Mouse (Mus musculus) forebrain, embryonic 13.5 days (tissue): Measurements from ENCODE around the gene Gm21190. TPM values are rescaled to one million over a fixed set of nuclear protein-coding genes. Genes with fewer than 3 reads are reported as not detected.
"Not testable (repeated sequence)": the region's sequence is repeated elsewhere in the genome, so short reads cannot be mapped to it uniquely, and the experiment has no call there.

Source experiments
- ATAC-seq: fragments of 200-750 bp; cut with Nextera tagmentation; 2 replicates; pipeline ENCODE4 v1.8.0; 2017
- H3K27ac ChIP-seq: fragments of 300-500 bp; sonication (generic); 2 replicates; pipeline ENCODE4 v1.5.1; 2015; ENCODE audit warnings: inconsistent platforms, mild to moderate bottlenecking, moderate library complexity
- H3K27me3 ChIP-seq: fragments of 300-500 bp; sonication (generic); 2 replicates; pipeline ENCODE4 v1.6.1; 2015; ENCODE audit warnings: mild to moderate bottlenecking, inconsistent platforms
- H3K36me3 ChIP-seq: fragments of 300-500 bp; sonication (generic); 2 replicates; pipeline ENCODE4 v1.6.1; 2015; ENCODE audit warnings: mild to moderate bottlenecking, inconsistent platforms; ENCODE audit not compliant: poor library complexity, severe bottlenecking
- H3K4me1 ChIP-seq: fragments of 300-500 bp; sonication (generic); 2 replicates; pipeline ENCODE4 v1.6.1; 2015; ENCODE audit warnings: inconsistent platforms
- H3K4me2 ChIP-seq: fragments of 300-500 bp; sonication (generic); 2 replicates; pipeline ENCODE4 v1.6.1; 2015; ENCODE audit warnings: inconsistent platforms, mild to moderate bottlenecking, moderate library complexity
- H3K4me3 ChIP-seq: fragments of 300-500 bp; sonication (generic); 2 replicates; pipeline ENCODE4 v1.5.1; 2015; ENCODE audit warnings: mild to moderate bottlenecking, inconsistent platforms
- H3K9ac ChIP-seq: fragments of 300-500 bp; sonication (generic); 2 replicates; pipeline ENCODE4 v1.6.1; 2015; ENCODE audit warnings: mild to moderate bottlenecking, inconsistent platforms
- H3K9me3 ChIP-seq: fragments of 300-500 bp; sonication (generic); replicated peaks from 2 replicates; pipeline ENCODE4 v1.6.1; 2016; ENCODE audit warnings: inconsistent platforms
- WGBS: fragments of 180-500 bp; shearing (Covaris S2); methylation state at CpG from one replicate; pipeline ENCODE4 v1.1.7; 2015; 5-methylcytosine and 5-hydroxymethylcytosine counted together
- polyA plus RNA-seq: library from polyadenylated mRNA; unstranded; fragments of >200 nt; fragmentation: Nextera tagmentation; extraction: Ambion mirVana; gene quantifications from 2 replicates; pipeline ENCODE4 v1.2.1, GENCODE M21; 2015

Gm21190 gene
- polyA plus RNA-seq, 1 experiment from 2014 or later = not detected

DNA sequence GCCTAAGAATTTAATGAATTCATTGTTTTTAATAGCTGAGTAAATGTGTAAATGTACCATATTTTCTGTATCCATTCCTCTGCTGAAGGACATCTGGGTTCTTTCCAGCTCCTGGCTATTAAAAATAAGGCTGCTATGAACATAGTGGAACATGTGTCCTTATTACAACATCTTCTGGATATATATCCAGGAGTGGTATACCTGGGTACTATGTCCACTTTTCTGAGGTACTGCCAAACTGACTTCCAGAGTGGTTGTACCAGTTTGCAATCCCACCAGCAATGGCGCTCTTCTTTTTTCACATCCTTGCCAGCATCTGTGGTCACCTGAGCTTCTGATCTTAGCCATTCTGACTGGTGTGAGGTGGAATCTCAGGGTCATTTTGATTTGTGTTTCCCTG lies 19.1 kb downstream of the Gm21190 start:
- ATAC-seq = not testable (repeated sequence)

DNA sequence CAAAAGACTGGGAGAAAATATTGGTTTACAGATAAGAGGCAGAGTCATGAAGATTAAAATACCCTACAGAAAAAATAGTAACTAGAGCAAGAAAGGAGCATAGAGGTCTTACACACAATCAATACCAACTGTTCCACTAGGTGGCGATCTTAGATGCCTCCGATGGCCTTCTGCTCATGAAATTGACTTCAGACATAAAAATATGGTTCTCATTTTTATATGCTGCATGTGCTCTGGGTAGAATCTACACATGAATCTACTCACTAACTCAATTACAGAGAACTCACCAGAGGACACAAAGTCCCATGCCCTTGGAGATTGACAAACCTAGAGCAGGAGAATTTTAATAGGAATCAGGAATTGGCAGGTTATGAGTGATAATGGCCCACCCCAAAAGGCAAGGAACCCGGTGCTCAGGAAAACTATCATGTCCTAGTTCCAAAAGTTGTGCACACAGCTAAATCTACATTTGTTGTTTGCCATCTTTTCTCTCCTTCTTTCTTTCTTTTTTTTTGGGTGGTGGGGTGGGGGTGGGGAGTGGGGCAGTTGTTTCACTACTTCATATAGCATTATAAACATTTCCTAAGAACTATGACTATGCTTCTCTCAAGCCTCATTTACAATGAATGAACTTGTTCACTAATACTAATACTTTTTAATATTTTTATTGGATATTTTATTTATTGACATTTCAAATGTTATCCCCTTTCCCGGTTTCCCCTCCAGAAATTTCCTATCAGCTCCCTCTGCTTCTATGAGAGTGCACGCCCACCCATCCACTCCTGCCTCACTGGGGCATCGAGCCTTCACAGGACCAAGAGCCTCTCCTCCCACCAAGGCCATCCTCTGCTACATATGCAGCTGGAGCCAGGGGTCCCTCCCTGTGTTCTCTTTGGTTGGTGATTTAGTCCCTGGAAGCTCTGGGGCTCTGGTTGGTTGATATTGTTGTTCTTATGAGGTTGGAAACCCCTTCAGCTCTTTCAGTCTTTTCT lies 20.3 kb downstream of the Gm21190 start:
- H3K27ac ChIP-seq, H3K36me3 ChIP-seq, H3K4me2 ChIP-seq, H3K4me1 ChIP-seq, H3K27me3 ChIP-seq, H3K9ac ChIP-seq, H3K4me3 ChIP-seq, ATAC-seq: not testable (repeated sequence)
- 68% methylated on average over 6 of the region's 6 CpGs for WGBS
- peaks cover 45% of the 10 kb centered on the region for H3K9me3 ChIP-seq

More for the DNA sequence above, 19.1 kb downstream of the Gm21190 start:
- H3K36me3 ChIP-seq, H3K27me3 ChIP-seq, H3K4me3 ChIP-seq, H3K9ac ChIP-seq, H3K4me1 ChIP-seq, H3K4me2 ChIP-seq, H3K27ac ChIP-seq: not testable (repeated sequence)
- H3K9me3 ChIP-seq = peaks cover 44% of the 10 kb centered on the region
- 79% methylated on average over 1 of the region's 1 CpGs for WGBS

DNA sequence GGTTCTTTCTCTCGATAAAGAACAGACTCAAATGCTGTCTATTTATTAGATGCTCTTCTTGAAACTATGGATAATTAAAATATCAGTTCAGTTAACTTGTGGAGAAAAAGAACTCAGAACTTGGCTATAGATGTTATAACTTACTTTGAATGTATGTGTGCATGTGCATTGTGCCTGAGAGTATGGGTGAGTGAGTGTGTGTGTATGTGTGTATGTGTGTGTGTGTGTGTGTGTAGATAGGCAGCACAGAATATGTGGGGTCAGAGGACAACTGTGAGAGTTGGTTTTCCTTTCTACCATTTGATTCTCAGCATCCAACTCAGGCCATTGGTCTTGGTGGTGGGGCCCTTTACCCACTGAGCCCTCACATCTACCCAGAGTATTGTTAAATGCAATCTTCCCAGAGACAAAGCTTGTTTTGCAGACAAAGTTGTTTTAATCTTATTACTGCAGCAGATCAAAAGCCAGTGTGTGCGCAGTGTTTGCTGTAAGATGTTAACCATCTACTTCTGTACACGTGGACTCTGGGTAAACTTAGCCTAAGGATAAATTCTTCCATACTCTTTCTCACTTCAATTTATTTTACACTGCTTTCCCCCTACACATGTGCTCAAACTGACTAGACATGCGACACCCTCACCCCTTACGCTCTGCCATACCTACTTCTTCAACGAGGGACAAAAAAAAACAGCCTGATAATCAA lies 21.1 kb downstream of the Gm21190 start:
- not testable (repeated sequence) for H3K9ac ChIP-seq, H3K4me1 ChIP-seq, H3K27ac ChIP-seq, H3K4me2 ChIP-seq, H3K4me3 ChIP-seq, H3K27me3 ChIP-seq, H3K36me3 ChIP-seq
- peaks cover 44% of the 10 kb centered on the region for H3K9me3 ChIP-seq
- whole genome bisulfite sequencing = 64% methylated on average over 6 of the region's 6 CpGs
- ATAC-seq = 0 out of 2 replicates have a peak, but pooled peaks have one; percentile 45

DNA sequence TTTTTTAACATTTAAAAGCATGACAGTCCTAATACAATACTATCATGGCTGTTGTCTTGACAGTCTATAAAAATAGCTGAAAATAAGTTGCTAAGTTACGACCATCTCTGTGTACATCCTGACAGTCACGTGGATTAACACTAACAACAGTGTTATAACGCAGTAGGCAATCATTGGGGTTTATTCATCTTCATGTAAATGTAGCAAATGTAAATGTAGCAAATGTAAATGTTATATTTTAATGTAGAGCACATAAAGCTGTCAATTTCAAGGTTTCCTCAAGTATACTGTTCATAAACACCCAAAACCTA lies 21.8 kb downstream of the Gm21190 start:
- 76% methylated on average over 3 of the region's 3 CpGs for WGBS
- no peak; the same call in 1 of the 2 replicates for ATAC-seq
- H3K27me3 ChIP-seq = no peaks in the 10 kb centered on the region
- H3K4me2 ChIP-seq = no peak overlapping the region
- H3K27ac ChIP-seq = no peak overlapping the region
- H3K36me3 ChIP-seq = no peaks in the 10 kb centered on the region
- no peak overlapping the region for H3K4me3 ChIP-seq
- H3K9ac ChIP-seq = no peak overlapping the region
- H3K4me1 ChIP-seq = no peaks in the 10 kb centered on the region
- H3K9me3 ChIP-seq = peaks cover 46% of the 10 kb centered on the region

DNA sequence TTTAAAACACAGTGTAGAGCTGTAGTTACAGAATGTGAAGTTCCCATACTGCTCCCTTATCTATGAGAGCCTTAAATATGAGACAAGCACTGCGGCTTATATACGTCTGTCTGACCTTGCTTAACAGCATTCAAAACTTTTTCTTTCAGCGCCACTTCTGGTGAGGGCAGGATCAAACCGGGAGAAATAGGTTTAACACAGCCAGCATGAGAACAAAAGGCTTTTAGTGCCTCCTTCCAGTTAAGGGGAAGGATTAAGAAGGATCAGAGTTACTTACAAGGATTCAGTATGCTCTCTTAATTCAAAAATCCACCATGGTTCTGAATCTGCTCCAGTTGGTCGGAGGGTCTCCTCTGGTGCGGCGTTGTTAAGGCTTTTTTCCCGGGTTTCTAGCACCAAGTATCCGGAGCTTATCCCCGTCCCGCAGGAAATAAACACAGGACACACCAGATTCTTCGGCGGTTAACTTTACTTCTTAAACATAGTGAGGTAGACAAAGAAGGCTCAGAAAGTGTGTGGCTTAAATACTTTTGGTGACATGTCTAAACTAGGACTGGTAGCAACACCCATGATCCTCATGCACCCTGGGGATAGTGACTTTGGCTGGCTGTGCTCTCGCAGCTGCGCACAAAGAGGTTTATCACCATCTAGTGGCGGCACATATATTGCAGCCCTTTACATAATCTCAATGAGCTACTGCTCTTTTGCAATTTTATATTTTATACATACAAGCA lies 22.3 kb downstream of the Gm21190 start:
- Histone ChIP-seq H3K36me3 (no peaks in the 10 kb centered on the region), H3K9ac (no peak overlapping the region), H3K27me3 (no peaks in the 10 kb centered on the region), H3K27ac (no peak overlapping the region), H3K4me2 (peak overlapping the region; percentile 35), H3K4me1 (no peaks in the 10 kb centered on the region), H3K9me3 (peaks cover 45% of the 10 kb centered on the region), H3K4me3 (peak overlapping the region; percentile 22)
- ATAC-seq = peak; percentile 87
- WGBS = 43% methylated on average over 16 of the region's 16 CpGs

DNA sequence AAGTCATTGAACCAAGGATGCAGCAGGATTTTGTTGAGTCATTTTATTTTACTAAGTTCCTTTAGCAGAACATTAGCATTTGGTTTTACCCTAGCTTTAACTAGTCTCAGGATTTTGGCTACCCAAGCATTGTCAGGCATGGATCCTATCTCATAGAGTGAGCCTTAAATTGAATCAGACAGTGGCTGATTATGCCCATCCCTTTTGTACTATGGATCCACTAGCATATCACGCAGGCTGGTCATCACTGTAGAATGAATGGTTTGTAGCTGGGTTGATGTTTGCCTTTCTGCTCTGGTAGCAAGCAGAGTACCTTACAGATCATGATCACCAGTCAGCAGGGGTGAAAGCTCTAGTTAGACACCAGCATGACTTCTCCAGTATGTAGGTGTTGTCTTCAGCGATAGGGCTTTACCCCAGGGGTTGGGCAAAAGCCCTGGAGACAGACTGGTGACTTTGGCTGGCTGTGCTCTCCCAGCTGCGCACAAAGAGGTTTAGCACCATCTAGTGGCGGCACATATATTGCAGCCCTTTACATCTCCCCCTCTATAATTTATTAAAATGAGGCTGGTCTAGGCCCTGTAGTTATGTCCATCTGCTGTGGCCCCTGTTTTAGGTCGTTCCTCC lies 30.1 kb downstream of the Gm21190 start:
- not testable (repeated sequence) for H3K27ac ChIP-seq, H3K9ac ChIP-seq, H3K27me3 ChIP-seq, H3K4me1 ChIP-seq, H3K36me3 ChIP-seq, H3K4me3 ChIP-seq, H3K4me2 ChIP-seq
- ATAC-seq = peak; percentile 75
- 33% methylated on average over 5 of the region's 5 CpGs for WGBS
- peaks cover 59% of the 10 kb centered on the region for H3K9me3 ChIP-seq

DNA sequence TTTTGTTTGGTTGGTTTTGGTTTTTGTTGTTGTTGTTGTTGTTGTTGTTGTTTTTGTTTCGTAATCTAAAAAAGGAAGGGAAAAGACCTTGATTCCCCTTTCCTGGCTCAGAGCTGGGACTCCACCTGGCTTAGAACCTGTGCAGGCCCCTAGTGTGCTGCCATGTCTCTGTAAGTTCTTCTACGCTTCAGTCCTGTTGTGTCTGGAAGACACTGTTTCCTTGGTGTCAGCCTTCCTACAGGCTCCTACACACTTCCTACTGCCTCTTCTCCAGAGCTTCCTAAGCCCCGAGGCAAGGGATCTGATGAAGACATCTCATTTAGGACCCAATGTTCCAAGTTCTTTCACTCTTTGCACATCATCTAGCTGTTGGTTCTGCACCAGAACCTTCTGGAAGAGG lies 30.7 kb downstream of the Gm21190 start:
- H3K4me3 ChIP-seq, H3K27ac ChIP-seq, H3K4me2 ChIP-seq, H3K27me3 ChIP-seq, H3K9ac ChIP-seq, H3K4me1 ChIP-seq, ATAC-seq, H3K36me3 ChIP-seq: not testable (repeated sequence)
- H3K9me3 ChIP-seq = peaks cover 61% of the 10 kb centered on the region
- WGBS = 73% methylated on average over 3 of the region's 3 CpGs

DNA sequence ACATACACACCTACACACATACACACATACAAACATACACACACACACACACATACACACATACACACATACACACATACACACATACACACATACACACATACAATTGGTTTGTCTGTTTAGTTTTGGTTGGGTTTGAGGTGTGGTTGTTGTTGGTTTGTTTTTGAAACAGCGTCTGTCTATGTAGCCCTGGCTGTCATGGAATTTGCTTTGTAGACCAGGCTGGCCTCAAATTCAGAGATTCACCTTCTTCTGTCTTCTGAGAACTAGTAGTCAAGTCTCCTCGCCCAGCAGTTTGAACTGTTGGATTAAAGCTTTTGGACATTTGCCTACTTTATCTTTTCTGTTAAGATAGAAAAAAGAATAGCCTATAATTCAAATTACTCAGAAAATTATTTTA lies 38.1 kb downstream of the Gm21190 start:
- peaks cover 53% of the 10 kb centered on the region for H3K9me3 ChIP-seq
- not testable (repeated sequence) for ATAC-seq, H3K4me2 ChIP-seq, H3K4me3 ChIP-seq, H3K9ac ChIP-seq, H3K27ac ChIP-seq, H3K4me1 ChIP-seq, H3K27me3 ChIP-seq, H3K36me3 ChIP-seq
- WGBS = 65% methylated on average over 2 of the region's 2 CpGs

DNA sequence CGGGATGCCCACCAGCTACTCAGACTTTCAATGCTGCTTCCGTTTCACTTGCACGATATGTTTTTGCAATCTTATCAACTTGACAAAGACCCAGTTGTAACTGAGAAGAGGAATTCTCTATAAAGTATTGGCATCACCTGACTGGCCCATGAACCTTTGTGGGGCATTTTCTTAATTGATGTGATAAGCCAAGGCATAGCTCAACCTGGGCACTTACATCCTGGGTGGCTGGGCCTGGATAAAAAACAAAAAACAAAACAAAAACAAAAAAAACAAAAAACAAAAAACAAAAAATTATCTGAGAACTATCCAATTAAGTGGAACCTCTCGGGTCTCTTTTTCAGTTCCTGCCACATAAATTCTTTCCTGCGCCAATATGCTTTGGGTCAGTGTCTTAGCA lies 40.3 kb downstream of the Gm21190 start:
- Histone ChIP-seq H3K4me3 (no peak overlapping the region), H3K27me3 (no peaks in the 10 kb centered on the region), H3K9me3 (peaks cover 45% of the 10 kb centered on the region), H3K36me3 (no peaks in the 10 kb centered on the region), H3K9ac (no peak overlapping the region), H3K4me2 (no peak overlapping the region), H3K27ac (no peak overlapping the region), H3K4me1 (no peaks in the 10 kb centered on the region)
- ATAC-seq = peak; percentile 66; the same call in 1 of the 2 replicates
- WGBS = 85% methylated on average over 5 of the region's 5 CpGs

DNA sequence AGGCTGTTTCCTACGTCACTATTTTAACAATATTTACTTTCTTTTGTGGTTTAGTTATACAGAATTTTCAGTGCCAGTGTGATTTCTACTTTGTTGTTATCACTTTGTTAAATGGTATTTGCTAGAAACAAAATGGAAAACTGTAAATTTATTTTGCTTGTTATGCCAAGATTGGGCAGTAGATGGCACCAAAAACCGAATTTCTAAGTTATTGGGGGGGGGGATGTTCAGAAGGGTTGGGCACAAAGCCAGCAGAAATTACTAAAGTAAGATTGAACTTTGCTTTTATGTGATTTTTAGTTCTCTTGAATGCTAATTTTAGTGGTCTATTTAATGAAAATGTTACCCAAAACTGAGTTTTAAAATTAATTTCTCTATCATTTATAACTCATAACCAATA lies 44.4 kb downstream of the Gm21190 start:
- 28% methylated on average over 2 of the region's 2 CpGs for WGBS
- not testable (repeated sequence) for H3K4me3 ChIP-seq, H3K27me3 ChIP-seq, H3K4me2 ChIP-seq, H3K36me3 ChIP-seq, ATAC-seq, H3K4me1 ChIP-seq, H3K9ac ChIP-seq, H3K27ac ChIP-seq
- peaks cover 37% of the 10 kb centered on the region for H3K9me3 ChIP-seq

DNA sequence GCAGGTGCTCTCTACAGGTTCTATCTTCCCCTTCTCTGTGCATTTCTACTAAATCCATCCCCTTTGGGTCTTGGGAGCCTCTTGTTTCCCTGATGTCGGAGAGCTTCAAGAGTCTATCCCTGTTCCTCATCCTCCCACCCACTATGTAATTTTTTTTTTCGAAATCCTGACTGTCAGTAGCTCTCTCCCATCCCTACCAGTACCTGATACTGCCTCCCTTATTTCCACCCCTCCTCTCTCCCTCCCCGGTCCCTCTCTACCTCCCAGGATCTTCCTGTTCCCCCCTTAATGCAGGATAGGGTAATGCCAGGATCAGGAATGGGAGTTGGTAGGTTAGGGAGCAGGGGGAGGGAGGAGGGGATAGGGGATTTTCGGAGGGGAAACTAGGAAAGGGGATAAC lies 45.4 kb downstream of the Gm21190 start:
- H3K4me3 ChIP-seq, H3K27me3 ChIP-seq, H3K27ac ChIP-seq, H3K4me1 ChIP-seq, H3K9ac ChIP-seq, ATAC-seq, H3K4me2 ChIP-seq, H3K36me3 ChIP-seq: not testable (repeated sequence)
- WGBS = 59% methylated on average over 4 of the region's 4 CpGs
- peaks cover 33% of the 10 kb centered on the region for H3K9me3 ChIP-seq

DNA sequence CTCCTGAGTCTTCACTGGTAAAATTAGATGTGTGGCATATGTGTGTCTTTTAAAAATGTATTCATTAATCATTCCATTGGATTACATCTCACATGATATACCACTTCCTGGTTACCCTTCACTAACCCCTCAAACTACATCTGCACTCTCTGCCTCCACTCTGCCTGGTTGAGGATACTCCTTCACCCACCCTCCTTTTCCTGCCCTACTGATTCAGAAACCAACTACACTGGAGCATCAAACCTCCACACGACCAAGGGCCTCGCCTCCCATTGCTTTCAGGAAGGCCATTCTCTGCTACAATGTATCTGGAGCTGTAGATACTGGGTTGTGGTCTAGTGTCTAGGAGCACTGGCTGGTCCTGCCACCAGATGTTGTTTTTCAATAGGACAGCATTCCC lies 46.2 kb downstream of the Gm21190 start:
- H3K4me2 ChIP-seq, H3K4me1 ChIP-seq, ATAC-seq, H3K27ac ChIP-seq, H3K4me3 ChIP-seq, H3K27me3 ChIP-seq, H3K9ac ChIP-seq, H3K36me3 ChIP-seq: not testable (repeated sequence)
- H3K9me3 ChIP-seq = peaks cover 36% of the 10 kb centered on the region
- WGBS = 58% methylated on average over 2 of the region's 2 CpGs
